Mouse (Mus musculus): ENCODE measurements around the gene Faf1.

Faf1 gene

GRCm38 (mm10) chr4:109986748-109987355, 310.5 kb downstream of the Faf1 start:
- no peak for ATAC-seq (ENCODE audit: insufficient number of reproducible peaks, low FRiP score, low TSS enrichment)

- no peak for ATAC-seq (ENCODE audit: insufficient number of reproducible peaks, low FRiP score, low TSS enrichment)
Observed at GRCm38 (mm10) chr4:109987560-109988362, 311.4 kb downstream of the Faf1 start.

- no peak for ATAC-seq (ENCODE audit: insufficient number of reproducible peaks, low FRiP score, low TSS enrichment)
Observed at GRCm38 (mm10) chr4:109988411-109988810, 312.0 kb downstream of the Faf1 start.

GRCm38 (mm10) chr4:109989213-109989612, 312.8 kb downstream of the Faf1 start:
- ATAC-seq (ENCODE audit: insufficient number of reproducible peaks, low FRiP score, low TSS enrichment): no peak

GRCm38 (mm10) chr4:110006044-110006443, 329.7 kb downstream of the Faf1 start:
- no peak for ATAC-seq (ENCODE audit: insufficient number of reproducible peaks, low FRiP score, low TSS enrichment)

Data from cerebellum, adult (tissue).